Mouse (Mus musculus): ENCODE results near the gene Edrf1.

The Edrf1 gene

GRCm38 (mm10) chr7:133637361-133638305 is at the start of gene Edrf1:
Gene Edrf1 (plus strand): TSS chr7:133637543.
- DNase-seq (ENCODE audit: low spot score in 2 of 2): peak; percentile 89 to 96

GRCm38 (mm10) chr7:133591750-133592149 is 45.6 kb upstream of the Edrf1 start:
- no peak for DNase-seq (ENCODE audit: low spot score in 2 of 2)

GRCm38 (mm10) chr7:133600558-133600957 is 36.8 kb upstream of the Edrf1 start:
- DNase-seq (ENCODE audit: low spot score in 2 of 2): no peak

- no peak for DNase-seq (ENCODE audit: low spot score in 2 of 2)
These were observed 35.3 kb upstream of the Edrf1 start, which contains the start of gene Tex36 for GRCm38 (mm10) chr7:133602058-133602457. Gene Tex36 (minus strand): TSS chr7:133602158.

GRCm38 (mm10) chr7:133603156-133603555 is 34.2 kb upstream of the Edrf1 start:
- no peak for DNase-seq (ENCODE audit: low spot score in 2 of 2)

- no peak for DNase-seq (ENCODE audit: low spot score in 2 of 2)
These were observed 32.8 kb upstream of the Edrf1 start for GRCm38 (mm10) chr7:133604427-133605081.

- DNase-seq (ENCODE audit: low spot score in 2 of 2): no peak
These were observed 30.0 kb upstream of the Edrf1 start for GRCm38 (mm10) chr7:133607331-133607730.

GRCm38 (mm10) chr7:133607883-133608575 is 29.3 kb upstream of the Edrf1 start:
- no peak for DNase-seq (ENCODE audit: low spot score in 2 of 2)

GRCm38 (mm10) chr7:133608631-133609340 is 28.6 kb upstream of the Edrf1 start:
- no peak for DNase-seq (ENCODE audit: low spot score in 2 of 2)

GRCm38 (mm10) chr7:133609585-133609984 is 27.8 kb upstream of the Edrf1 start:
- DNase-seq (ENCODE audit: low spot score in 2 of 2): peak in 1 of 2 experiments; percentile 30

GRCm38 (mm10) chr7:133612981-133613380 is 24.4 kb upstream of the Edrf1 start:
- no peak for DNase-seq (ENCODE audit: low spot score in 2 of 2)

GRCm38 (mm10) chr7:133620721-133621120 is 16.6 kb upstream of the Edrf1 start:
- no peak for DNase-seq (ENCODE audit: low spot score in 2 of 2)

- no peak for DNase-seq (ENCODE audit: low spot score in 2 of 2)
These were observed 14.1 kb upstream of the Edrf1 start for GRCm38 (mm10) chr7:133623226-133623625.

GRCm38 (mm10) chr7:133627184-133627936 is 10.0 kb upstream of the Edrf1 start:
- no peak for DNase-seq (ENCODE audit: low spot score in 2 of 2)

- no peak for DNase-seq (ENCODE audit: low spot score in 2 of 2)
These were observed 6.5 kb upstream of the Edrf1 start for GRCm38 (mm10) chr7:133630821-133631220.

- DNase-seq (ENCODE audit: low spot score in 2 of 2): peak; percentile 48 to 66
These were observed 4.9 kb upstream of the Edrf1 start for GRCm38 (mm10) chr7:133632476-133632875.

- no peak for DNase-seq (ENCODE audit: low spot score in 2 of 2)
These were observed 2.3 kb upstream of the Edrf1 start for GRCm38 (mm10) chr7:133634932-133635650.

GRCm38 (mm10) chr7:133636738-133637352 is 498 bp upstream of the Edrf1 start:
- peak; percentile 88 to 94 for DNase-seq (ENCODE audit: low spot score in 2 of 2)

GRCm38 (mm10) chr7:133638306-133638705 is 963 bp downstream of the Edrf1 start:
- DNase-seq (ENCODE audit: low spot score in 2 of 2): no peak

- no peak for DNase-seq (ENCODE audit: low spot score in 2 of 2)
These were observed 1.5 kb downstream of the Edrf1 start for GRCm38 (mm10) chr7:133638821-133639220.
